Mouse (Mus musculus) heart, postnatal 10 days (tissue): ENCODE results near the gene Gstp1. TPM values are rescaled to one million over a fixed set of nuclear protein-coding genes. Genes with fewer than 3 reads are reported as not detected.
A peak's percentile ranks its signal among the peaks of the same experiment; 100 is the strongest.

Experiments used
- DNase-seq, 2 experiments: peaks; one replicate each; pipeline ENCODE4 v3.0.0; 2021
- intact Hi-C: fragments of 180-260 bp; cut with DNase I; formaldehyde crosslinking; loops from one replicate; pipeline ENCODE4 v1.15.1; 2025
- total RNA-seq, 2 experiments: library from RNA; stranded (reverse); gene quantifications; 2 replicates each; pipeline ENCODE4 v1.2.3; 2021

Gstp1 gene
- total RNA-seq, 2 experiments from 2014 or later, result 270 to 278 TPM

DNA sequence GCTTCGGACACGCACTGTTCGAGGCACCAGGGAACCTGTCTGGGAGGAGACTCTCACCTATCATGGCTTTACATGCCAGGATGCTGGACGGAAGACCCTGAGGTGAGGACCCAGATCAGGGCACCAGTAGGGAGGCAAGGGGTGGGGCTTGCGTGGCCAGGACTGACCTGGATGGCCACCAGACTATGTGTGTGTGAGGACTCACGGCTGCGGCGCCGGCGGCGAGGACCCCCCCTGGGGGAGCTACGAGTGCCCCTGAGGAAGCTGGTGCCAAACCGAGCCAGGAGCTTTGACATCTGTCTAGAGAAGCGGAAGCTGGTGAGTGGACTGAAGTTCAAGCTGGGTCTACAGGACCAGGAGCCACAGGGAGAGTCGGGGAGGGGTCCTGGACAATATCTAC lies 33.5 kb downstream of the Gstp1 start:
- intact Hi-C loops, result no loop called here

GRCm38 (mm10) chr19:4003641-4004040 lies 34.1 kb downstream of the Gstp1 start:
- intact Hi-C loops, result no loop called here
- DNase-seq, result no peak

More for the DNA sequence above, 33.5 kb downstream of the Gstp1 start:
- DNase-seq, result no peak

DNA sequence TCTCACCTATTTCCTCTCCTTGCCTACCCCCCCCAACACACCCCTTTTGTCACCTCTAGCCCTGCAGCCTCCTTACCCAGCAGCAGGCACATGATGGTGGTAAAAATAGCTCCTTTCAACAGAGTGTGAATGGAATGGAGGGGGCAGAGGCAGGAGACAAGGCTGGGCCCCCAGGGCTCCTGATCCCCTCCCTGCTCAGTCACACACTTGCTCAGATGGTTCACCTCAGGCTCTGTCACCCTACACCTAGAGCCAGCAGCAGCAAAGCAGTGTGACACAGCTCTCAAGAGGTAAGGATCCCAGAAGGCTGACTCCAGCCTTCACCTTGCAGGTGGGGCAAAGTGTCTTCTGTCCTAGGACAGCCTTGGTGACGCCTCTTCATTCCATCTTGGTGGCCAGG lies 34.7 kb downstream of the Gstp1 start, which contains the start of gene Doc2g:
Gene Doc2g, plus strand, starts transcription at position 202 of the 400 bp plus-strand sequence.
- intact Hi-C loops, result no loop called here
- peak; percentile 43 to 64 for DNase-seq

DNA sequence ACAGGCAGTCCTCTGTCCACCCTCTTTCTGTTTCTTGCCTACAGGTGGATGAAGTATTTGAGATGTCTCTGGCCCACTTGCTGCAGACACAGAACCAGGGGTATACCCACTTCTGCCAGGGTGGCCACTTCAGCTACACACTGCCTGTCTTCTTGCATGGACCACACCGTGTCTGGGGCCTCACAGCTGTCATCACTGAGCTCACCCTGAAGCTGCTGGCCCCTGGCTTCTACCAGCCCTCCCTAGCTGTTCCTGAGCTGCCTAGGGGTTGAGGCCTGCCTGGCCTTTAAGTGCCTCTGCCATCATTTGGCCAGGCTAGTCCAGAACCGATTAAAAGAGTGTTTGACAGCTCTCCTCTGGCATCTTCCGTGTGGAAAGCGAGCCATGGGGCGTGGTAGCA lies 36.0 kb downstream of the Gstp1 start:
- intact Hi-C loops, result no loop called here

DNA sequence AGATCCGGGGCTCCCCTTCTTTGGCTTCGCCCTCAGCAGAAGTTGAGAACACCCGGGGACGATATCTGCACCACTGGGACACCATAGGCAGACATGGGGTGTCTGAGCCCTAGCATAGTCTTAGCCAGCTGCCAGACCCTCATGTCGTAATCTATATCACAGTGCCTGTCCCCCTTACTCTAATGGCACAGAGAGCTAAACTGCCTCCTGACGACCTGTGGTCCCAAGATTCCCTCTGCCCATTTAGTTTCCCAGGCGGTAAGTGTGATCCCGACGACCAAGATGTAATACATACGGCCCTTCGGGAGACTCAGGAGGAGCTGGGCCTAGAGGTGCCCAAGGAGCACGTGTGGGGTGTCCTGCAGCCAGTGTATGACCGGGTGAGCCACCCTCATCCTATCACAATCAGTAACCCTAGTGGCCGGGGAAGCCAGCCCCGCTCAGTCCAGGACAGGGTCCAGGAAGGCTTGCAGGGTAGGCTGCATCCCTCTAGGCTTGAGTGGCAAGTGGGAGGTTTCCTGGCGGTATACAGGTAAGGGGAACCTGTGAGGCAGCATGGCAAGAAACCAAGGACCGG lies 36.7 kb downstream of the Gstp1 start:
- DNase-seq, result no peak
- intact Hi-C loops, result no loop called here

More for the DNA sequence above, 36.0 kb downstream of the Gstp1 start:
- DNase-seq, result no peak

DNA sequence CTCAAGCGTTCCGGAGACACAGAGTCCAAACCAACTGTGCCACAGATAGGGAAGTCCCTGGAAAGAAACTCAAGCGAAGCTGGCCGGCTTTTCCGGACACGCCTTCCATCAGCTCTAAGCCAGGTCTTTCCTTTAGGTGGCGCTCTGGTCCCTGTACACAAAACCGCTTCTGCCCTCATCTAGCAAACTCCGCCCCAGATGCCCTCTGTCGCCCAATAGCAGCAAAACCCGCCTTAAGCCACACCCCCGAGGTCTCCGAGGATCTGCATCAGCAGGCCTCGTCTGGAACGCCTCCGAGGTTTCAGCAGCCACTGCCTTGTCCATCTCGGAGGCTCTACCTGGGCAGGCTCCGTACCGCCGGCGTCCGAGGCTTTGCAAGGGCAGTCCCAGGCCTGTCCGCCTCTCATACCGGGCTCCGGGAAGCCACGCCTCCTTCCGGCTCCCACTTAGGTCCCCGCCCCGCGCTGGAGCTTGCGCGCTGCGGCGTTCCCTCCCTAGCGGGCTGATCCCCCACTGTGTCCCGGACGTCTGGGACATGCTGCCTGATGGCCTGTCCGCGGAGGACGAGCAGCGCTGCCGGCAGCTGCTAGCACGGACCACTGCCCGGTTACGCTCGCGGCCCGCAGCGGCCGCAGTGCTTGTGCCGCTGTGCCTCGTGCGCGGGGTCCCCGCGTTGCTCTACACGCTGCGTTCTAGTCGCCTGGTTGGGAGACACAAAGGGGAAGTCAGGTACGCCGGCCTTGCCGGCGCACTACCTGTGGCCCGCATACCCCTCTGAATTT lies 37.5 kb downstream of the Gstp1 start, which contains the start of the genes Nudt8 and Gm49405:
Gene Nudt8, plus strand, starts transcription at position 462 of the 782 bp plus-strand sequence.
Gene Gm49405, plus strand, starts transcription at position 508 of the 782 bp plus-strand sequence.
- intact Hi-C loops, result no loop called here
- DNase-seq, result peak; percentile 98

- DNase-seq, result no peak
- intact Hi-C loops, result no loop called here
Measured at GRCm38 (mm10) chr19:3999121-3999730, 38.6 kb downstream of the Gstp1 start.

DNA sequence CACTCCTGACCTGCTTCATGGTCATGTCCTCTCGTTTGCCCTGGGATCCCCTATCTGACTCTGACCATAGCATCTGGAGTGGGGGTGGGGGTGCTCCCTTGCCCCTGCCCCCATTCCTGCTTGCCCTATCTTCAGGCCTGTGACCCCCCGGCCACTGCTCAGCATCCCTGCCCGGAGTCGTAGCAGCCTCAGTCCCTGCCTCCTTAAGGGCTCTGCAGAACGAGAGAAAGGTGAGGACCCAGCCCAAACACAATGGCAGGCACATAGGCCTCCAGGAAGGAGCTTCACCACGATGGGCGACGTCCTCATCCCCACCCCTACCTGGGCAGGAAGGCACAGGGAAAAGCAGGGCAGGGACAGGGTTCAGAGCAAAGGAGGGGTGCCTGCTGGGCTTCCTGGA lies 39.5 kb downstream of the Gstp1 start:
- intact Hi-C loops, result no loop called here
- DNase-seq, result no peak

GRCm38 (mm10) chr19:3997231-3997630 lies 40.6 kb downstream of the Gstp1 start:
- no peak for DNase-seq
- intact Hi-C loops, result no loop called here

- intact Hi-C loops, result no loop called here
- no peak for DNase-seq
Measured at GRCm38 (mm10) chr19:3996747-3997146, 41.0 kb downstream of the Gstp1 start.

DNA sequence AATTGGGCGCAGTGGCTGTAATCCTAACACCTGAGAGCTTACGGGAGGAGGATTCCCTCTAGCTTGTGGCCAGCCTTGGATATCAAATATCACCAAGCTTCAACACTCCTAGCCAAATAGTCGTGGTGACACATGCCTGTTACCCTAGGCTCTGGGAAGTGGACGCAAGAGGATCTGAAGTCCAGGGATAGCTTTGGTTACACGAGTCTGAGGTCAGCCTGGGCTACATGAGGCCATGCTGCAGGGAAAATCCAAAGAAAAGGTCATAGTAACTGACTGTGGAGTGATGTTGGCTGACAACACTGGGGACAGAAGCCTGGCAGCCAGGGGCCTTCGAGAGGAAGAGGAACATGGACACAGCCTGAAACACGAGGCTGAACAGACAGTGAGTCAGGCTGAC lies 41.7 kb downstream of the Gstp1 start:
- intact Hi-C loops, result no loop called here
- DNase-seq, result no peak

- intact Hi-C loops, result no loop called here
- DNase-seq, result no peak
Measured at GRCm38 (mm10) chr19:3995505-3995904, 42.3 kb downstream of the Gstp1 start.

- no peak for DNase-seq
- intact Hi-C loops, result no loop called here
Measured at GRCm38 (mm10) chr19:3994932-3995331, 42.9 kb downstream of the Gstp1 start.

DNA sequence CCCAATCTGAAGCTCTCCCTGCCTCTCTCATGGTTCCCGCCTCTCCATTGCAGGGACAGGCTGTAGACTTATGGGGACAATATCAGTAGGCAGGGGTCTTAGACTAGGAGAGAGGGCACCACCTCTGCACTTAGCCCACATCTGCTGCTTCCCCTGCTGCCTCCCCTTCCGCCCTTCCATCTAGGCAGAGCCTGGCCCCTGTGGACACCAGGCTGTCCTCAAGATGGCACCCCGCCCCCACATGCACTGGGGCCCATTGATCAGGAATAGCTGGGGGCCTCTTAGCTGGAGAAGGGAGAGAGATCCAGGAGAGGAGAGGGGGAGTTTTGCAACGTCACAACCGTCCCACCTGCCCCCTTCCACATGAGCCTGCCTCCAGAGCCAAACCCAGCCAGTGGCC lies 45.4 kb downstream of the Gstp1 start, which contains the start of gene Tbx10:
Gene Tbx10, plus strand, starts transcription at position 337 of the 400 bp plus-strand sequence.
- intact Hi-C loops, result no loop called here

GRCm38 (mm10) chr19:3991966-3992365 lies 45.8 kb downstream of the Gstp1 start:
- intact Hi-C loops, result no loop called here

More for the DNA sequence above, 45.4 kb downstream of the Gstp1 start, which contains the start of gene Tbx10:
- DNase-seq, result no peak

DNA sequence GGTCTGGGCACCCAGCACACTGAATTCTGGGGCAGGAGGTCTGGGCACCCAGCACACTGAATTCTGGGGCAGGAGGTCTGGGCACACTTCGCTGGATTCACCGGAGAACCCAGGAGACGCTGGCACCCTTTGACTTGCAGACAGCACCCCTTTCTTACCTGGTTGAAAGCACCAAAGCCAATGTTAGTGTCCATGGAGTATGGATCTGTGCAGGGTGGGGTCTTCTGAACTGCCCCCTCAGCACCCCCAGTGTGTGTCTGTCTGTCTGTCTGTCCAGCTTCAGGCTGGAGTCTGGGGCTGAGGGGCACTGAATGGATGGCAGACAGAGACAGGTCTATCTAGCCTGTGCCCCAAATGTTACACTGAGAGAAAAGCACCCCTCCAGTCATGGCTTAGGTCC lies 46.2 kb downstream of the Gstp1 start:
- intact Hi-C loops, result no loop called here
- no peak for DNase-seq

More at GRCm38 (mm10) chr19:3991966-3992365, 45.8 kb downstream of the Gstp1 start:
- no peak for DNase-seq

DNA sequence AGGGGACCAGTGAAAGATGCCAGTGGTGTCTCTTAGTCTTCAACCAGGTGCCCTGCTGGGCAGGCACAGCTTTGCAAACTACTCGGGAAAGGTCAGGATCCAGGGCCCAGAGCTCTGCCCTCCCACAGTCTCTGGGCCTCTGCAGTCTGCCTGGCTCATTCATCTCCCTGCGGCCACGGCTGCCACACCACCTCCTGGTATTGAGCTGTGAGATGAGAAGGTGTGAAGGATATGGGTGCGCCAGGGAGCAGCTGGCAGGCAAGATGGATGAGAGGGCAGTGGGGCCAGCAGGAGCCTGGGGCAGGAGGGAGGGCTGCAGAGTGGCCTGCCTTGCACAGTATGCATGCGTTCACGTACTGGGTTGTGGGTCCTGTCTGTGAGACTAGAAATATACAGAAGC lies 47.0 kb downstream of the Gstp1 start:
- DNase-seq, result no peak
- intact Hi-C loops, result no loop called here

- intact Hi-C loops, result no loop called here
Measured at GRCm38 (mm10) chr19:3988750-3989149, 49.0 kb downstream of the Gstp1 start.

DNA sequence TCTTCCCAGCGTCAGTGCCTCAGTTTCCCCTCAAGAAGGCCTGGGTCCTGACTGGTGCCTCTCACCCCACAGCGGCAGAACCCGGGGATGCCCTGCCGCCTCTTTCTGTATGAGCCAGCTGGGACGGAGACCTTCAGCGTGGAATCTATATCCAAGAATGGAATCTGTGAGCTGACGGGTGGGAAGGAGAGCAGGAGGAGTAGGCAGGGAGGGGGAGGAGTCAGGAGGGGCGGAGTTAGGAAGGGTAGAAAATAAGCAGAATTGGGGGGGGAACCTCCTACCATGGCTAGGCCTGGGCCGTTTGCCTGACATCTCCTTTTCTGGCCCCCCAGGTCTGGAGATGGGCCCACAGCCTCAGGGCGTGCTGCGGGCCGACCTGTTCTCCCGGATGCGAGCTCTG lies 49.7 kb downstream of the Gstp1 start:
- intact Hi-C loops, result no loop called here
- no peak for DNase-seq

More at GRCm38 (mm10) chr19:3988750-3989149, 49.0 kb downstream of the Gstp1 start:
- no peak for DNase-seq

- peak; percentile 91 for DNase-seq
- intact Hi-C loops, result no loop called here
Measured at GRCm38 (mm10) chr19:3986334-3986733, 51.5 kb downstream of the Gstp1 start, which contains the start of gene Acy3. Gene Acy3 (plus strand): TSS chr19:3986570.
